Mouse (Mus musculus) liver, embryonic 18 days (tissue): ENCODE data around the gene Med13l. TPM values are rescaled to one million over a fixed set of nuclear protein-coding genes. Genes with fewer than 3 reads are reported as not detected.

Source experiments
- polyA plus RNA-seq: library from polyadenylated mRNA; depleted of rRNA; stranded (reverse); fragments of >200 nt; gene quantifications from 2 replicates; pipeline ENCODE4 v1.2.3, GENCODE M21; 2012; rRNA removed

Med13l gene
- polyA plus RNA-seq: 4.0 and 4.9 TPM in 2 replicates

DNA sequence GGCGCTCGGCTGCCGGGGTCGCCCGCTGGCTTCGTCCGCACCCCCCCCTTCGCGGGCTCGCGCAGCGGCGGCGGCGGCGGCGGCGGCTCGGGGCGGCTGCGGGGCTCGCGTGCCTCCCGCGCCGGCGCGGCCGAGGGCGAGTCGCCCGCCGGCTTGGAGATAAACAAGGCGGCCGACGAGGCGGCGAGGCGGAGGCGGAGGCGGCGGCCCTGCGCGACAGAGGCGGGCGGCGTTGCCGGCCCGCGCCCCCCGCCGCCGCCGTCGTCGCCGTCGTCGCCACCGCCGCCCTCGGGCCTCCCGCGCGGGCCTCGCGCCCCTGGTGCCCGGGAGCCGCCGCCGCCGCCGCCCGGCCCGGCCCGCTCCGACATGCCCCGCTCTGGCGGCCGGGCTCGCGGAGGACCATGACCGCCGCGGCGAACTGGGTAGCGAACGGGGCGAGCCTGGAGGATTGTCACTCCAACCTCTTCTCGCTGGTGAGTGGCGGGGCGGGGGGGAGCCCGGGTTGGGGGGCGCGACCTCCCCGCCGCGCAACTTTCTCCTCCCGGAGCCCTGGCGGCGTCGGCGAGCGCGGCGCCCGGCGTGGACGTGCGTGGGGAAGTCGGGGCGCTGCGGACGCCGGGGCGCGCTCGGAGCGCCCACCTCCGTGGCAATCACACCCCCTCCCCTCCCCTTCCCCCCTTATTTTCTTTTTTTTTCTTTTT, at the start of gene Med13l:
Gene Med13l, plus strand, starts transcription at position 295 of the 701 bp plus-strand sequence.

